Mouse (Mus musculus) right cerebral cortex, postnatal 25 days (tissue): ENCODE results near the gene Secisbp2l.

Experiments
- DNase-seq: peaks from one replicate; pipeline ENCODE4 v3.0.0; 2022

Gene Secisbp2l

GRCm38 (mm10) chr2:125782719-125783109, at the start of gene Secisbp2l:
Gene Secisbp2l, minus strand, starts transcription at chr2:125782870.
- peak; percentile 97 for DNase-seq

GRCm38 (mm10) chr2:125829924-125830323, 47.3 kb upstream of the Secisbp2l start:
- no peak for DNase-seq

- DNase-seq, result no peak
Observed at GRCm38 (mm10) chr2:125827898-125828297, 45.2 kb upstream of the Secisbp2l start.

- no peak for DNase-seq
Observed at GRCm38 (mm10) chr2:125826201-125826600, 43.5 kb upstream of the Secisbp2l start.

- no peak for DNase-seq
Observed at GRCm38 (mm10) chr2:125820397-125820796, 37.7 kb upstream of the Secisbp2l start.

- DNase-seq, result no peak
Observed at GRCm38 (mm10) chr2:125813972-125814595, 31.4 kb upstream of the Secisbp2l start.

- DNase-seq, result no peak
Observed at GRCm38 (mm10) chr2:125811332-125811731, 28.7 kb upstream of the Secisbp2l start.

- peak; percentile 29 for DNase-seq
Observed at GRCm38 (mm10) chr2:125809551-125809950, 26.9 kb upstream of the Secisbp2l start.

- DNase-seq, result no peak
Observed at GRCm38 (mm10) chr2:125805826-125806225, 23.2 kb upstream of the Secisbp2l start.

- no peak for DNase-seq
Observed at GRCm38 (mm10) chr2:125801947-125802346, 19.3 kb upstream of the Secisbp2l start.

- no peak for DNase-seq
Observed at GRCm38 (mm10) chr2:125801038-125801437, 18.4 kb upstream of the Secisbp2l start.

GRCm38 (mm10) chr2:125800428-125800827, 17.8 kb upstream of the Secisbp2l start:
- DNase-seq, result no peak

GRCm38 (mm10) chr2:125797872-125798271, 15.2 kb upstream of the Secisbp2l start:
- DNase-seq, result no peak

GRCm38 (mm10) chr2:125795118-125795517, 12.4 kb upstream of the Secisbp2l start:
- DNase-seq, result no peak

- no peak for DNase-seq
Observed at GRCm38 (mm10) chr2:125794166-125794565, 11.5 kb upstream of the Secisbp2l start.

GRCm38 (mm10) chr2:125792879-125793261, 10.2 kb upstream of the Secisbp2l start:
- no peak for DNase-seq

- no peak for DNase-seq
Observed at GRCm38 (mm10) chr2:125792144-125792878, 9.6 kb upstream of the Secisbp2l start.

GRCm38 (mm10) chr2:125791485-125791885, 8.8 kb upstream of the Secisbp2l start:
- DNase-seq, result no peak

- no peak for DNase-seq
Observed at GRCm38 (mm10) chr2:125790242-125790641, 7.6 kb upstream of the Secisbp2l start.

- DNase-seq, result no peak
Observed at GRCm38 (mm10) chr2:125789265-125789664, 6.6 kb upstream of the Secisbp2l start.

- no peak for DNase-seq
Observed at GRCm38 (mm10) chr2:125788785-125789184, 6.1 kb upstream of the Secisbp2l start.

GRCm38 (mm10) chr2:125788351-125788750, 5.7 kb upstream of the Secisbp2l start:
- DNase-seq, result no peak

- no peak for DNase-seq
Observed at GRCm38 (mm10) chr2:125785021-125785420, 2.4 kb upstream of the Secisbp2l start.

- no peak for DNase-seq
Observed at GRCm38 (mm10) chr2:125784392-125784791, 1.7 kb upstream of the Secisbp2l start.

GRCm38 (mm10) chr2:125783868-125784267, 1.2 kb upstream of the Secisbp2l start:
- no peak for DNase-seq
